Mouse (Mus musculus) liver, embryonic 14.5 days (tissue): ENCODE results near the gene Ppfia3.
"Not testable (repeated sequence)": the region's sequence is repeated elsewhere in the genome, so short reads cannot be mapped to it uniquely, and the experiment has no call there.

Source experiments
- CTCF ChIP-seq: IDR thresholded peaks from 2 replicates; pipeline ENCODE4 v1.5.1; 2016; ENCODE audit warnings: antibody characterized with exemption, low read depth, control low read depth
- EP300 ChIP-seq: IDR thresholded peaks from 2 replicates; pipeline ENCODE4 v1.6.1; 2016; ENCODE audit warnings: antibody characterized with exemption, low read depth

- not testable (repeated sequence) for TF ChIP-seq CTCF, EP300
These were observed 7.7 kb downstream of the Ppfia3 start for GRCm38 (mm10) chr7:45359081-45359480.
